Mouse (Mus musculus): ENCODE measurements at regions not wholly inside any gene's neighbourhood (a gene's known extent, or its start where the extent isn't known, plus 50 kb on each side); places are given as distances from the start of the nearest gene placed in this dataset.

DNA sequence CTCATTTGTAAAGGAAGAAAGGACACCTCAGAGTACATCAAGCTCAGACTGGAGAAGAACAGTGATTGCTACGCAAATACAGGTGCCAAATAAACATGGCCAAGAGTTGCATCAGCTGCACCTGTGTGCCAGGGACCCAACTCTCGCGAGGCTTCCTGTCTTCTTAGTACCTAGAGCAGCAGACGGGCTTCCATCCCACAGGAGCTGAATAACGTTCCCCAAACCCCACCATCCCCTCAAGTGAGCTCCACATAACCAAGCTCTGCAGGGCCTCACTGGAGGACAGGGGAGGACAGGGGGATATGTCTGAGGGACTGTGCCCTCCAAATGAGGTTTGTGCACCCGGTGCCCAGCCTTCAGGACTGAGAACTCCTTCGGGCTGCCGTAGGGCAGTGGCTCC is 305.5 kb downstream of the Cbln4 start:
- TF ChIP-seq CTCF (IDR thresholded peaks at IDR 0.05; ENCODE audit: low read depth, low read length) (no peak), POLR2A (IDR thresholded peaks at IDR 0.05; ENCODE audit: insufficient read depth, low read length) (no peak), EP300 (IDR thresholded peaks at IDR 0.05; ENCODE audit: insufficient read depth, low read depth, low read length) (no peak)

Data from ES-Bruce4 (cell line).